Mouse (Mus musculus) left cerebral cortex, postnatal 10 days (tissue): ENCODE measurements around the gene Gm5168. TPM values are rescaled to one million over a fixed set of nuclear protein-coding genes. Genes with fewer than 3 reads are reported as not detected.
"Not testable (repeated sequence)": the region's sequence is repeated elsewhere in the genome, so short reads cannot be mapped to it uniquely, and the experiment has no call there.

Source experiments
- DNase-seq, 2 experiments: peaks; one replicate each; pipeline ENCODE4 v3.0.0; 2021 to 2022; ENCODE audit warnings: low spot score in 2 of 2, mixed read lengths in 1 of 2; ENCODE audit errors: extremely low spot score in 1 of 2
- intact Hi-C: fragments of 180-260 bp; cut with DNase I; formaldehyde crosslinking; loops from one replicate; pipeline ENCODE4 v1.15.1; 2025
- total RNA-seq, 2 experiments: library from RNA; stranded (reverse); gene quantifications; 2 replicates each; pipeline ENCODE4 v1.2.3; 2021

The Gm5168 gene
- not detected for total RNA-seq

GRCm38 (mm10) chrX:26050941-26051340 is at the start of gene Gm5168:
Gm5168 (minus strand) TSS chrX:26051041.
- intact Hi-C loops, DNase-seq: not testable (repeated sequence)

Other genes starting within 250 kb of the Gm5168 start
- not detected for gene Gm2012, start 180.3 kb upstream of the Gm5168 start, total RNA-seq